Mouse (Mus musculus) bone marrow macrophage, adult 2 months (primary cell): ENCODE measurements around the gene Ndufa4.

ENCODE experiments used
- CTCF ChIP-seq: IDR thresholded peaks from 2 replicates; pipeline ENCODE4 v1.5.1; 2012; ENCODE audit warnings: low read depth, mild to moderate bottlenecking, low read length, moderate library complexity
- POLR2A ChIP-seq: IDR thresholded peaks from 2 replicates; pipeline ENCODE4 v1.6.1; 2012; ENCODE audit warnings: mild to moderate bottlenecking, low read depth, low read length, borderline replicate concordance

DNA sequence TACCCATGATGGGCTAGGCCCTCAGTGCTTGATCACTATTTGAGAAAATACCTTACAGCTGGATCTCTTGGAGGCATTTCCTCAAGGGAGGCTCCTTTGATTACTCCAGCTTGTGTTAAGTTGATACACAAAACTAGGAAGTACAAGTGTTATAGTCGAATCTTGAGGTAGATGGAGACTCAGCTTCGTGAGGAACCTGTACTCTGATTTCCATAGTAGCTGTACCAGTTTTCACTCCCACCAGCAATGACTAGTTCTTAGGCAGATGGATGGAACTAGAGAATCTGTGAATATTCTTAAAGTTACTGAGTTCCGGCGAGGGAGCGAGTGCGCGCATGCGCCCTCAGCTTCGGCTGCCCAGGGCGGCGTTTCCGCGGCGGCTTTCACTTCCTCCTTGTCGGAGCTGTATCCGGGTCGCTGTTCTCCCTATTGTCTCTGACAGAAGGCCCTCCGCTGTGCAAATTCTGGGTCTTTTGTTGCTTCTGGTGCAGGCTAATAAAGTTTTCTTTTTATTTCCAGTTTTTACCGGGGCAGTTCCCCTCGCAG is 18.3 kb upstream of the Ndufa4 start:
- TF ChIP-seq POLR2A (no peak), CTCF (no peak)
